Mouse (Mus musculus): ENCODE results near the gene Vsir.

DNA sequence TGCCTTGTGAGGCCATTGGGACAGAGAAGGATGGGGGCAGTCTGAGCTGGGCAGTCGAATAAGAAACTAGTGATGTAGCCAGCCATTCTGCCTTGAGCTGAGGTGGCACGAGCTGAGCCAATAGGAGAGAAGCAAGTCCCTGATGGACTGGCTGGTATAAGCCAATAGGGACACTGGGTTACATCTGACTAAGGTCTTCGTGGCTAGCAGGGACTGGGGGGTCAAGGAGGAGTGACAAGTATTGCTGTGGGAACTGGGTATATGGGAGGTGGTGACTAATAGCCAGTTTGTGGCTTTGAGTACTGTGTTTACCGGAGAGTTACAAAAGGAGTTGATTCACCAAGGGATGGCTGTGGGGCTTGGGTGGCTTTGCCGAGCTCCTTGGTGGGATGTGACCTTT lies 49.0 kb downstream of the Vsir start:
- no peak for TF ChIP-seq CTCF (conservative IDR thresholded peaks at IDR 0.05; ENCODE audit: low read length)
- TF ChIP-seq NANOG (IDR thresholded peaks at IDR 0.05; ENCODE audit: borderline replicate concordance, low read length) = no peak
- no peak for TF ChIP-seq POU5F1 (IDR thresholded peaks at IDR 0.05; ENCODE audit: borderline replicate concordance, low read length)

Data from E14TG2a.4 (cell line).